Mouse (Mus musculus) right cerebral cortex, postnatal 10 days (tissue): Measurements from ENCODE around the gene Apex1.
"Not testable (repeated sequence)": the region's sequence is repeated elsewhere in the genome, so short reads cannot be mapped to it uniquely, and the experiment has no call there.

Experiments
- DNase-seq, 2 experiments: peaks; one replicate each; pipeline ENCODE4 v3.0.0; 2021; ENCODE audit warnings: low spot score in 2 of 2

Apex1 gene

DNA sequence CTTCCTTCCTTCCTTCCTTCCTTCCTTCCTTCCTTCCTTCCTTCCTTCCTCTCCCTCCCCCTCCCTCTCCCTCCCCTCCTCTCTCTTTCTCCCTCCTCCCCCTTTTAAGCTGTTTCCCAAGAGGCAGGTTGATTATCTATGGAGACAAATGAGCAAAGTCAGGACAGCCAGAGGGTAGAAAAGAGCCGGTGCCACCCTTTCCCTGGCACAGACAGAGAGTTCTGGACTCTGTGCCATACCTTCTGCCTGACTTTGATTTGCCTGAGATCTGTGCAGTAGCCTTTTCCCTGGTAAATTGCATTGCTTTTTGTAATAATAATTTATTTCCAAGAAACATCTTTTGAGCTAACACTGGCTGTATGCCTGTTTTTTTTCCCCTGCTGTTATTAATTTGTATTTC, 44.3 kb downstream of the Apex1 start:
- peak in 1 of 2 experiments; percentile 28 for DNase-seq

DNA sequence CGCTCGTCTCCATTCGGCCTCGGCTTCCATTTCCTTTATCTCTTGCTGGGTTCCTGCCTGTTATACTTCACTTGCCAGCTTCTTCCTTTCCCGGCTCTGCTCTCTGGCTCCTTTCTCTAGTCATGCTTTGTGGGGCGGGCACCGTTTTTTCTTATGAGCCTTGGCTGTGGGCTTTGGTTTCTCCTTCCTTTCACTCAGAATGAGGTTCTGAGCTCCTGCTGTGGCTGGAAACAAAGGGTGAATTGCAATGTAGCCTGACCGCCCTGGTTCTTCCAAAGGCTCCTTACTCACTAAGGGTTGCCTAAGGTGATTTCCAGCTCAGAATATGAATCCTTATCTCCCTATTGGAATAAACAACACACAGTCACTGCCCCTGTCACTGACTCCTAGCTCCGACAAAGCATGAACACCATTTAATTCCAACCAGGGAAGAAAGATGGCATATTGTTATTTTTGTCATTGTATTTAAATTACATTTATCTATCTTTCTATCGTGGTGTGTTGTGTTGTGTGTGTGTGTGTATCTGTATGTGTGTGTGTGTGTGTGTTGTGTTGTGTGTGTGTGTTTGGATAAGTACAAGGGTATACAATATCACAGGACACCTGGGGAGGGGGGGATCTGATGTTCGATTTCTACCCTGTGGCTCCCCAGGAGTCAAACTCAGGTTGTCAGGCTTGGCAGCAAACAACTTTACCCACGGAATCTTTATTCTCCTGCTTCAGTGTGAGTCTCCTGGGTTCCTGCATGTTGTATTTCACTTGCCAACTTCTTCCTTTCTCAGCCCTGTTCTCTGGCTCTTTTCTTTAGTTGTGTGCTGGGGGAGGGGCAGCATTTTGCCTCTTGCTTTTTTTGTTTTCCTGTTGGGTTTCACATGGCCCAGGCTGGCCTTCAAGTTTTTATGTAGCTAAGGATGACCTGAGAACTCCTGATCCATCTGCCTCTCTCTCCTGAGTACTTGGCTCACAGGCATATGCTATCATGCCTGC, 45.1 kb downstream of the Apex1 start:
- peak; percentile 78 to 83 for DNase-seq

DNA sequence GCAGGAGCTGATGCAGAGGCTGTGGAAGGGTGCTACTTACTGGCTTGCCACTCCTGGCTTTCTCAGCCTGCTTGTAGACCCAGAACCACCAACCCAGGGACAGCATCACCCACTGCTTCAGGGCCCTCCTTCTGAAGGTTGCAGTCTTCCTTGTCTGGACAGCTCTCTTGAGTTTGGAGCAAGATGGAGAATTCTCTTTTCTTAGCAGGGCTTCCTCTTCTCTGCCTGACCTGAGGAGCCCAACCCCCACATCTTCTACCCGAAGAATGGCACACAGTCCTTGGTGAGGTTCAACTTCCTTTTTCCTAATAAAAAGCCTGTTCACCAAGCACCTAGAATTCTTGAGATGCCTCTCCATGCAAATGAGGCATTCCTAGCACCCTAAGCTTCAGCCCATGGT, 46.1 kb downstream of the Apex1 start:
- no peak for DNase-seq

GRCm38 (mm10) chr14:50973054-50973453, 48.3 kb downstream of the Apex1 start:
- not testable (repeated sequence) for DNase-seq

DNA sequence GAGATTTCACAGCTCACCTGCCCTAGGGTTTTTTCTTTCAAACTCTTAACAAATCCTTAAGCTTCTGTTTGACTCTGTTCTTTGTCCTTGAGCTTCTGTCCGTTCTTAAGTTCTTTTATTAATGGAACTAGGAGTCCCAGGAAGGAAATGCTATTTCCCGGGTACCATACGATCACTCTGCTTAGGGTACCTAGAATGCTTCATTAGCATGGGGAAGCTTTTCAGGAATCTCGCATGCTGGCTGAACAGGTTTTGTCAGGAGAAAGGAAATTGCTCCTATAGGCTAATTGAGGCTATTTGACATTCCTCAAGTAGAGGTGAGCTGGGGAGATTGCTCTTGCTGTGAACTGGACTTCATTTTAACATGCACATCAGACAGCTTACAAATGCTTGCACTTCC, 48.9 kb downstream of the Apex1 start:
- no peak for DNase-seq

- DNase-seq: no peak
Measured at GRCm38 (mm10) chr14:50975001-50975400, 50.2 kb downstream of the Apex1 start.

- DNase-seq: peak in 1 of 2 experiments; percentile 44
Measured at GRCm38 (mm10) chr14:50976674-50977073, 51.9 kb downstream of the Apex1 start.
